3 mouse cellular contexts compared by ENCODE assay signal in the genomic region with DNA sequence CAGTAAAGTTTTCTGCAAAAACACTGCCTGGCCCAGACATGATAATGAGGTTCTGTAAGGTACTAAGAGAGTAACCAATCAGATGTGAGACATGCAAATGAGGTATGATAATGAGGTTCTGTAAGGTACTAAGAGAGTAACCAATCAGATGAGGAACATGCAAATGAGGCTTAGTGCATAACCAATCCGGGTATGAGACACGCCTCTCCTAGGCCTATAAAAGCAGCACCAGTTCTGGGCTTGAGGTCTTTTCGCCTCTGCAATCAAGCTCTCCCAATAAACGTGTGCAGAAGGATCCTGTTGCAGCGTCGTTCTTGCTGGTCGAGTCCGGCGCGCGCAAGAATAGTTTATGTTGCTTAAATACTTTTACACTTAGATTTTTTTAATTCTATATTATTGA. TPM values are rescaled to one million over a fixed set of nuclear protein-coding genes. Genes with fewer than 3 reads are reported as not detected.
"Had no signal": no experiment of that assay in that cellular context is flagged by ENCODE, and none has a peak within 500 bp of the region (broad histone marks: within the 10 kb centered on the region; RNA-seq: fewer than 3 reads in every experiment).

No protein-coding gene starts in this region.

RNA-seq across cellular contexts. Expression of gene A430078G23Rik, which starts 33.9 kb away (rescaled TPM):
- polyA plus RNA-seq: neural tube, embryonic 13.5 days; neural tube, embryonic 14.5 days; neural tube, embryonic 15.5 days had no signal
